Mouse (Mus musculus): ENCODE results near the gene Lrrn2. TPM values are rescaled to one million over a fixed set of nuclear protein-coding genes. Genes with fewer than 3 reads are reported as not detected.

Lrrn2 gene
- polyA plus RNA-seq (2016; fragmentation: Nextera tagmentation; extraction: Ambion mirVana): 1.3 and 2.4 TPM in 2 replicates

DNA sequence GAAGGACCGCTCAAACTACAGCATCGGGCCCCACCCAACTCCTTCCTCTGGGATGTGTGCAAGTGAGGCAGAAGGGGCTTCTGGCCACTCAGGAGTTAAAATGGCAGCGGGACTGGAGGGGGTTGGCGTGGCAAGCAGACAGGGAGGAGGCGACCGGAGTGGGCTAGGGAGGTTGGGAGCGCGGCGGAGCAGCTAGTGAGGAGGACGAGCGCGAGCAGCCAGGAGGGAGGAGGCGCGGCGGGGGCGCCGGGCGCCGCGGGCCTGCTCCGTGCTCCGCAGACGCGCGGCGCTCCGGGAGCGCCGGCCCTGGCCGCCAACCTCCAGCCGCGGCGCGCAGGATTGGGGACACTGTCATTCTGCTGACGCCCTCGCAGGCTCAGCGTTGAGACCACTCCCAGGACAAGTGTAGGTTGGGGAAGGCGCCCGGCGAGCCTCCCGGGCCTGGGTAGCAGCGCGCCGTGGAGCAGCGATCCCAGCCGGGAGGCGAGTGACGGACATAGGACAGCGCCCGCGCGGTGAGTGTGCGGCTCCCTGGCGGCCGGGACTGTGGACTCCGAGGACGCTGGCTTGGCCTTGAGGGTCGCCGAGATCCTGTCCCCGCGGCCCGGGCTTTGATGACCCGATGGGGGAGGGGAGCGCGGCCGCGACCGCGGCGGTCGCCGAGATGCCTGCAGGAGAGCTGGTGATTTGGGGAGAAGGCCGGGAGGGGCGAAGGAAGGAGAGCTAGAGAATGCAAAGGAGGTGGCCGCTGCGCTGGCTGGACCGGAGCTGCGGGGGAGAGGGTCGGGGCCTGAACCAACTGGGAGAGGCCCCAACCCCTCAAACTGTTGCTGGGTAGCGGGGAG lies at the start of gene Lrrn2:
TSS of gene Lrrn2 (plus strand) at position 113 of the 845 bp plus-strand sequence.
- Histone ChIP-seq H3K36me3 (no peaks in the 10 kb centered on the region), H3K27ac (peak within 1 kb of the TSS; percentile 73), H3K4me3 (peak within 1 kb of the TSS; percentile 71), H3K27me3 (ENCODE audit: low read depth, poor library complexity, severe bottlenecking) (peaks cover 99% of the 10 kb centered on the region), H3K4me1 (peaks cover 33% of the 10 kb centered on the region), H3K9me3 (replicated peaks) (no peaks in the 10 kb centered on the region)
- under 1% methylated on average over 80 of the region's 80 CpGs for WGBS
- DNase-seq (ENCODE audit: low spot score): peak; percentile 77

- no peaks in the 10 kb centered on the region for H3K4me1 ChIP-seq
- H3K4me3 ChIP-seq: no peak overlapping the region
- H3K9me3 ChIP-seq (replicated peaks): no peaks in the 10 kb centered on the region
- DNase-seq (ENCODE audit: low spot score): no peak
- 0 out of 2 replicates have a peak, but pooled peaks cover 16% of the 10 kb centered on the region for H3K27me3 ChIP-seq (ENCODE audit: low read depth, poor library complexity, severe bottlenecking)
- no peak overlapping the region for H3K27ac ChIP-seq
- no peaks in the 10 kb centered on the region for H3K36me3 ChIP-seq
- WGBS: 90% methylated on average over 4 of the region's 4 CpGs
These were observed 48.1 kb upstream of the Lrrn2 start for GRCm38 (mm10) chr1:132831963-132832362.

- H3K27me3 ChIP-seq (ENCODE audit: low read depth, poor library complexity, severe bottlenecking): 0 out of 2 replicates have a peak, but pooled peaks cover 19% of the 10 kb centered on the region
- no peak overlapping the region for H3K27ac ChIP-seq
- H3K36me3 ChIP-seq: no peaks in the 10 kb centered on the region
- DNase-seq (ENCODE audit: low spot score): no peak
- WGBS: 55% methylated on average over 8 of the region's 8 CpGs
- H3K4me3 ChIP-seq: no peak overlapping the region
- H3K4me1 ChIP-seq: no peaks in the 10 kb centered on the region
- H3K9me3 ChIP-seq (replicated peaks): no peaks in the 10 kb centered on the region
These were observed 46.0 kb upstream of the Lrrn2 start for GRCm38 (mm10) chr1:132834037-132834436.

GRCm38 (mm10) chr1:132836895-132837294 lies 43.2 kb upstream of the Lrrn2 start:
- Histone ChIP-seq H3K4me3 (no peak overlapping the region), H3K27me3 (ENCODE audit: low read depth, poor library complexity, severe bottlenecking) (0 out of 2 replicates have a peak, but pooled peaks cover 19% of the 10 kb centered on the region), H3K4me1 (no peaks in the 10 kb centered on the region), H3K27ac (no peak overlapping the region), H3K36me3 (no peaks in the 10 kb centered on the region), H3K9me3 (replicated peaks) (no peaks in the 10 kb centered on the region)
- DNase-seq (ENCODE audit: low spot score): no peak
- 81% methylated on average over 8 of the region's 8 CpGs for WGBS

GRCm38 (mm10) chr1:132837691-132838090 lies 42.4 kb upstream of the Lrrn2 start:
- H3K9me3 ChIP-seq (replicated peaks): no peaks in the 10 kb centered on the region
- 82% methylated on average over 5 of the region's 5 CpGs for WGBS
- no peaks in the 10 kb centered on the region for H3K4me1 ChIP-seq
- no peak overlapping the region for H3K27ac ChIP-seq
- DNase-seq (ENCODE audit: low spot score): no peak
- H3K4me3 ChIP-seq: no peak overlapping the region
- H3K36me3 ChIP-seq: no peaks in the 10 kb centered on the region
- 0 out of 2 replicates have a peak, but pooled peaks cover 19% of the 10 kb centered on the region for H3K27me3 ChIP-seq (ENCODE audit: low read depth, poor library complexity, severe bottlenecking)

DNA sequence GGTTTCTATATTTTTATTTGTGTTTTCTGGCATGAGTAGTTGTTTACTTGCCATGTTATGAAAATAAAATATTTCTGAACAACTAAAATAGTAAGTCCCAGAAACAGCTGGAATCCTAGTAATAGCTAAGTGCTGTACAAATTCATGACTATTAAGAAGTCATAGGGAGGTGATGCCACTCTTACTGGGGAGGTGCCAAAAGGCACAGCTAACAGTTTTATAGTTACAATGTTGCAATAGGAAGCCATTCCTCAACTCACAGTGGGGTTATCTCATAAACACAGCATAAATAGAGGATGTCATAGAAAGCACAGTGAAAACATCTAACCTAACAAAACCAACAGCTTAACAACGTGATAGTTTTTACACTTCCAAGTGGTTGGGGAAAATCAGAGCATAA lies 41.7 kb upstream of the Lrrn2 start:
- WGBS: 90% methylated on average over 1 of the region's 1 CpGs
- DNase-seq (ENCODE audit: low spot score): no peak
- H3K4me3 ChIP-seq: no peak overlapping the region
- no peak overlapping the region for H3K27ac ChIP-seq
- 0 out of 2 replicates have a peak, but pooled peaks cover 19% of the 10 kb centered on the region for H3K27me3 ChIP-seq (ENCODE audit: low read depth, poor library complexity, severe bottlenecking)
- no peaks in the 10 kb centered on the region for H3K9me3 ChIP-seq (replicated peaks)
- no peaks in the 10 kb centered on the region for H3K4me1 ChIP-seq
- no peaks in the 10 kb centered on the region for H3K36me3 ChIP-seq

DNA sequence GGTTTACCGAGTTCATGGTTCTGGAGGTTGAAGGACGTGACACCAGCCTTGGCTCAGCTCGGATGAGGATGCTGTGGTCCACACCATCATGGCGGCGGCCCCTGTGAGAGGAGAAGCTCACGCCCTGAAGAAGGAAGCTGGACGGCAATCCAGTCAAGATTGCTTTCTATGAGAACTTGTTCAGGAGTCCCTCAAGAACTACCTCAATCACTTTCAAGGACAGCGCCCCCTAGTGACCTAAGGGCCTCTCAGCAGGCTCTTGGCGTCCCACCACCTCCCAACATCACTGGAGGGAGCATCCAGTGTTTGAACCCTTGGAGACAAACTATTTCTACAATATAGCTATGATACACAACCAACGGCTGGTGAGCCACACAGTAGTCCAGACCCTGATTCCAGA lies 36.5 kb upstream of the Lrrn2 start:
- no peaks in the 10 kb centered on the region for H3K36me3 ChIP-seq
- WGBS: 86% methylated on average over 10 of the region's 10 CpGs
- no peak overlapping the region for H3K27ac ChIP-seq
- H3K4me1 ChIP-seq: no peaks in the 10 kb centered on the region
- H3K9me3 ChIP-seq (replicated peaks): no peaks in the 10 kb centered on the region
- no peak for DNase-seq (ENCODE audit: low spot score)
- no peaks in the 10 kb centered on the region for H3K27me3 ChIP-seq (ENCODE audit: low read depth, poor library complexity, severe bottlenecking)
- H3K4me3 ChIP-seq: no peak overlapping the region

DNA sequence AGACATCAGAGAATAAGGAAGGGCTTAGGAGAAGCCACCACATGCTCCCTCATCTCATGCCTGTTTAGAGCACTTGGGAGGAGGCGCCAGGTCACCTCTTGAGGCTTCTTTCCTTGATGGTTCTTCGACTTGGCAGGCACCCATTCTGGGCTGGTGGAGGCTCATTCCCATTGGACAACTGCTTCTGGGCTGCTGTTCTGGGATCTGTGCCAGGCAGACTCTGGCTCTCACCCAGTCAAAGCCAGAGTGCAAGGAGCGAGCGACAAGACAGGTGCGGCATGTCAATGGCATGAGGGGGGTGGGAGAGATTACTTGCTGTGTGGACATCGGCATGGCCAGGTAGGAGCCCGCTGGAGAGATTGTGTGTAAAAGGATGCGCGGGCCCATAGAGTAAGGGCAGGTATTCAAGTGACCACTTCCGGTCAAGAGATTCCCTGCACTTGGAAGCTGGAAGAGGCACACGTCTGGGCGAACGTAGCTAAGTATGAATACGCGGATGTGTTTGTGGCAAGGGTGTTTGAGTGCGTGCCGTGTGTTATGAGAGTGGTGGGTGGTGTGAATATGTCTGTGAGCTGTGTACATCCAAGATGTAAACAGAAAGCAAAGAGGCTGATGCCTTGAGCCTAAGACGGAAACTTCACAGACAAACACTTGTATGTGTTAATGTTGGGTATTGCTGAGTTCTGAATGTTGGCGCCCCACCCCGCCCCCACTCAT lies 35.8 kb upstream of the Lrrn2 start:
- no peak for DNase-seq (ENCODE audit: low spot score)
- WGBS: 95% methylated on average over 20 of the region's 20 CpGs
- Histone ChIP-seq H3K9me3 (replicated peaks) (no peaks in the 10 kb centered on the region), H3K27me3 (ENCODE audit: low read depth, poor library complexity, severe bottlenecking) (no peaks in the 10 kb centered on the region), H3K36me3 (no peaks in the 10 kb centered on the region), H3K4me3 (no peak overlapping the region), H3K4me1 (no peaks in the 10 kb centered on the region), H3K27ac (no peak overlapping the region)

DNA sequence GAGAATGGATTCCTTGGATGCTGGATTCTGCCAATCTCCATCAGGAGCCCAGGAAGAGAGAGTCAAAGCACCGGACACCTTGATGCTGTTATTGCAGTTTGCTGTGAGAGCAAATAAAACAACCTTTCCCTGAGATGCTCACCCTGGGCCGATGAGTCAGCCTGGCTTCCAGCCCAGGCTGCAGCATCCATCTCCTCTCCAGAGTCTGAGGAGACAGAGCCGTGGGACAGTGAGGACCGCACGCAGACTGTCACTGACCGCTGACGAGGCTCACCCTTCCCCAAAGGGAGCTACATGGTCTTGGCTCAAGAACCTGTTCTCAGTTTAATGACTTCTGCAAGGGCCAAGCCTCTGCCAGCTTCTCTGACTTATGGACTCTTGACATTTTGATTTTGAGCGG lies 34.3 kb upstream of the Lrrn2 start:
- DNase-seq (ENCODE audit: low spot score): no peak
- Histone ChIP-seq H3K9me3 (replicated peaks) (no peaks in the 10 kb centered on the region), H3K27me3 (ENCODE audit: low read depth, poor library complexity, severe bottlenecking) (no peaks in the 10 kb centered on the region), H3K36me3 (no peaks in the 10 kb centered on the region), H3K4me1 (no peaks in the 10 kb centered on the region), H3K4me3 (no peak overlapping the region), H3K27ac (no peak overlapping the region)
- 93% methylated on average over 8 of the region's 8 CpGs for WGBS

- no peak overlapping the region for H3K4me3 ChIP-seq
- H3K27me3 ChIP-seq (ENCODE audit: low read depth, poor library complexity, severe bottlenecking): 0 out of 2 replicates have a peak, but pooled peaks cover 8% of the 10 kb centered on the region
- no peak overlapping the region for H3K27ac ChIP-seq
- no peaks in the 10 kb centered on the region for H3K36me3 ChIP-seq
- no peaks in the 10 kb centered on the region for H3K9me3 ChIP-seq (replicated peaks)
- WGBS: 52% methylated on average over 5 of the region's 5 CpGs
- DNase-seq (ENCODE audit: low spot score): no peak
- H3K4me1 ChIP-seq: peaks cover 7% of the 10 kb centered on the region; the same call in 1 of the 2 replicates
These were observed 29.3 kb upstream of the Lrrn2 start for GRCm38 (mm10) chr1:132850809-132851208.

DNA sequence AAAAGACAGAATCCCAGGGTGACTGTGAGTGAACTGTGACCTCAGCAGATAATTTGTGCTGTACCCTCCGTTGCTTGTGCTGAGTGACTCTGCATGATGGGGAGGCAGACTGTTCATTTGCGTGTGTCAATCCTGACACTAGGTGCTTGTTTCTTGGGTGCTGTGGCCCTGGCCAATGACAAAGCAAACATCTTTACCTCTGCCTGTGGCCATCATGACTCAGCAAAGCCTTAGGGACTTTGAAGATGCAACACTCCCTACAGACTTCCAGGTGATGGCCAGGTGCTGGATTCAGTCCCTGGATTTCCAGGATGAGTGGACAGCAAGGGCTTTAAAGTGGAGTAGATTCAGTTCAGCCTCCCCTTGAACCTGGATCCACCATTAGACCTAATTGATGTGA lies 28.8 kb upstream of the Lrrn2 start:
- H3K27ac ChIP-seq: no peak overlapping the region
- WGBS: 69% methylated on average over 2 of the region's 2 CpGs
- no peaks in the 10 kb centered on the region for H3K36me3 ChIP-seq
- no peaks in the 10 kb centered on the region for H3K9me3 ChIP-seq (replicated peaks)
- H3K4me1 ChIP-seq: peaks cover 7% of the 10 kb centered on the region; the same call in 1 of the 2 replicates
- H3K4me3 ChIP-seq: no peak overlapping the region
- H3K27me3 ChIP-seq (ENCODE audit: low read depth, poor library complexity, severe bottlenecking): 0 out of 2 replicates have a peak, but pooled peaks cover 8% of the 10 kb centered on the region
- no peak for DNase-seq (ENCODE audit: low spot score)

- H3K9me3 ChIP-seq (replicated peaks): no peaks in the 10 kb centered on the region
- H3K27me3 ChIP-seq (ENCODE audit: low read depth, poor library complexity, severe bottlenecking): 0 out of 2 replicates have a peak, but pooled peaks cover 8% of the 10 kb centered on the region
- peaks cover 7% of the 10 kb centered on the region; the same call in 1 of the 2 replicates for H3K4me1 ChIP-seq
- no peak overlapping the region for H3K27ac ChIP-seq
- WGBS: 70% methylated on average over 4 of the region's 4 CpGs
- H3K36me3 ChIP-seq: no peaks in the 10 kb centered on the region
- no peak for DNase-seq (ENCODE audit: low spot score)
- H3K4me3 ChIP-seq: no peak overlapping the region
These were observed 28.3 kb upstream of the Lrrn2 start for GRCm38 (mm10) chr1:132851771-132852170.

DNA sequence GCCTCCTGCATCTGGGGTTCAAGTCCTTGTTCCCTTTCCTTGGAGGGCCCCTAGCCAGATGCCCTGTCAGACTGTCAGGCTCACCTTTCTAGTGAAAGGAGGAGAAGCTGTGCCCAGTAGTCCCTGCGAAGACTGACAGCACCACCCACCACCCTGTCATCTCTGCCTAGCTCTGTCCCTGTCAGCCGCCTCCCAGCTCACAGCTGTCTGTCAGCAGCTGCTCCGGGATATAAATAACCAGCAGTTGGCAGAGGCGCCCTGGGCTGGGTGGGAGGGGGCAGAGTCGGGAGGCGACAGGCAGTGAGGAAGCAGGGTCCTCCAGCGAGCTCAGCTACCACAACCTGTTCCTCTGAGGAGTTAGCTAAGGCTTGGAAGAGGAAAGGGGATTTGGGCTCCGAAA lies 26.8 kb upstream of the Lrrn2 start:
- Histone ChIP-seq H3K27ac (no peak overlapping the region), H3K36me3 (no peaks in the 10 kb centered on the region), H3K9me3 (replicated peaks) (no peaks in the 10 kb centered on the region), H3K4me1 (peaks cover 7% of the 10 kb centered on the region; the same call in 1 of the 2 replicates), H3K27me3 (ENCODE audit: low read depth, poor library complexity, severe bottlenecking) (0 out of 2 replicates have a peak, but pooled peaks cover 11% of the 10 kb centered on the region), H3K4me3 (no peak overlapping the region)
- DNase-seq (ENCODE audit: low spot score): no peak
- 24% methylated on average over 8 of the region's 8 CpGs for WGBS

Measured in limb, embryonic 10.5 days (tissue).